23 mouse cellular contexts compared by ENCODE assay signal in genomic region chr13:91456041-91456440, GRCm38 (mm10).
"Had no signal": no experiment of that assay in that cellular context is flagged by ENCODE, and none has a peak within 500 bp of the region (broad histone marks: within the 10 kb centered on the region; RNA-seq: fewer than 3 reads in every experiment).

No protein-coding gene starts in this region.

- DNase-seq: gastrocnemius, adult 2 months; gastrocnemius, postnatal 10 days; gastrocnemius, postnatal 25 days; heart, adult 18-20 months; heart, postnatal 10 days; heart, postnatal 4 days; kidney, adult 18-20 months; kidney, adult 8-10 months; kidney, postnatal 10 days; kidney, postnatal 25 days; kidney, postnatal 4 days; layer of hippocampus, adult 9-11 months; liver had no signal

- H3K9me3 ChIP-seq: heart, embryonic 10.5 days; heart, embryonic 12.5 days; hindbrain, embryonic 10.5 days; hindbrain, embryonic 12.5 days; intestine, embryonic 15.5 days; limb, embryonic 10.5 days; limb, embryonic 12.5 days had no signal

- H3K36me3 ChIP-seq: heart, embryonic 10.5 days; heart, embryonic 12.5 days; hindbrain, embryonic 10.5 days; hindbrain, embryonic 12.5 days; intestine, embryonic 15.5 days; limb, embryonic 10.5 days; limb, embryonic 12.5 days had no signal

- H3K4me3 ChIP-seq: gastrocnemius, adult 2 months; heart, embryonic 10.5 days; heart, embryonic 12.5 days; hindbrain, embryonic 10.5 days; hindbrain, embryonic 12.5 days; intestine, embryonic 15.5 days; layer of hippocampus, adult 2 months; left cerebral cortex, adult 2 months; limb, embryonic 10.5 days; limb, embryonic 12.5 days had no signal

- H3K27ac ChIP-seq: gastrocnemius, adult 2 months; heart, embryonic 10.5 days; hindbrain, embryonic 10.5 days; hindbrain, embryonic 12.5 days; hindbrain, embryonic 14.5 days; intestine, embryonic 15.5 days; layer of hippocampus, adult 2 months; left cerebral cortex, adult 2 months; limb, embryonic 10.5 days; limb, embryonic 12.5 days had no signal

- H3K27me3 ChIP-seq: heart, embryonic 12.5 days; hindbrain, embryonic 12.5 days; intestine, embryonic 15.5 days; limb, embryonic 12.5 days had no signal
